Mouse (Mus musculus) frontal cortex, postnatal 14 days (tissue): ENCODE data around the gene Eif4e1b.

Experiments
- DNase-seq, 2 experiments: peaks; one replicate each; pipeline ENCODE4 v3.0.0; 2022; ENCODE audit warnings: low spot score in 2 of 2

Gene Eif4e1b

GRCm38 (mm10) chr13:54799701-54800100, 15.9 kb downstream of the Eif4e1b start:
- DNase-seq = peak; percentile 66 to 80

- DNase-seq = no peak
Observed at GRCm38 (mm10) chr13:54800206-54800605, 16.4 kb downstream of the Eif4e1b start.

GRCm38 (mm10) chr13:54803010-54803409, 19.2 kb downstream of the Eif4e1b start:
- no peak for DNase-seq

- DNase-seq = no peak
Observed at GRCm38 (mm10) chr13:54805134-54805838, 21.5 kb downstream of the Eif4e1b start.

GRCm38 (mm10) chr13:54806434-54806976, 22.7 kb downstream of the Eif4e1b start:
- no peak for DNase-seq

GRCm38 (mm10) chr13:54808067-54808466, 24.3 kb downstream of the Eif4e1b start:
- DNase-seq = no peak

- no peak for DNase-seq
Observed at GRCm38 (mm10) chr13:54811476-54811875, 27.7 kb downstream of the Eif4e1b start.

GRCm38 (mm10) chr13:54813381-54813780, 29.6 kb downstream of the Eif4e1b start:
- no peak for DNase-seq

GRCm38 (mm10) chr13:54818399-54819254, 34.8 kb downstream of the Eif4e1b start:
- DNase-seq = no peak

- no peak for DNase-seq
Observed at GRCm38 (mm10) chr13:54821106-54821505, 37.3 kb downstream of the Eif4e1b start.

- DNase-seq = no peak
Observed at GRCm38 (mm10) chr13:54821931-54822330, 38.1 kb downstream of the Eif4e1b start.

- DNase-seq = no peak
Observed at GRCm38 (mm10) chr13:54824111-54824931, 40.5 kb downstream of the Eif4e1b start.

GRCm38 (mm10) chr13:54827992-54828391, 44.2 kb downstream of the Eif4e1b start:
- no peak for DNase-seq

GRCm38 (mm10) chr13:54828508-54828907, 44.7 kb downstream of the Eif4e1b start:
- no peak for DNase-seq

- DNase-seq = no peak
Observed at GRCm38 (mm10) chr13:54829450-54829849, 45.7 kb downstream of the Eif4e1b start.

- DNase-seq = no peak
Observed at GRCm38 (mm10) chr13:54836351-54837030, 52.7 kb downstream of the Eif4e1b start.

- no peak for DNase-seq
Observed at GRCm38 (mm10) chr13:54837061-54837460, 53.3 kb downstream of the Eif4e1b start.

- no peak for DNase-seq
Observed at GRCm38 (mm10) chr13:54837471-54837889, 53.7 kb downstream of the Eif4e1b start.
